Mouse (Mus musculus) embryo, embryonic 11 days (tissue): Measurements from ENCODE around the gene Vmn1r228.

Experiments used
- DNase-seq: peaks from one replicate; pipeline ENCODE4 v3.0.0-alpha.2; 2015

Vmn1r228 gene

DNA sequence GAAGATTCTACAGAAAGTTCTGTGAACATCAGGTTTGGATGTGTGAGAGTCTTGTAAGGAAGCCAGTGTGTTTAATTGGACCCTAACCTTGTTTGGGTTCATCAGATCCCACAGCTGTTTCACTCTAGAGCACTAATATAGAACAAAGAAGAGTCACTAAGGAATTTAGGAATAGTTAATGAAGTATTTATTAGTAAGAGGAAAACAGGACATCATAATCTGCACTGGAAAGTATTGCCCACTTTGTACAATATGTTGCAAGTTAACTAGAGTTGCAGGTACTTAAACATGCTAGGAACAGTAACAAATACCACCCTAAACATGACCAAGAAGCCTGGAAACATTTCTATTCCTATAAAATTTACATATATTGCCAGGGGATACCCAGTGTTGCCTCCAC lies at the start of gene Vmn1r228:
Gene Vmn1r228 (minus strand): TSS at position 101 of the 400 bp plus-strand sequence.
- no peak for DNase-seq

DNA sequence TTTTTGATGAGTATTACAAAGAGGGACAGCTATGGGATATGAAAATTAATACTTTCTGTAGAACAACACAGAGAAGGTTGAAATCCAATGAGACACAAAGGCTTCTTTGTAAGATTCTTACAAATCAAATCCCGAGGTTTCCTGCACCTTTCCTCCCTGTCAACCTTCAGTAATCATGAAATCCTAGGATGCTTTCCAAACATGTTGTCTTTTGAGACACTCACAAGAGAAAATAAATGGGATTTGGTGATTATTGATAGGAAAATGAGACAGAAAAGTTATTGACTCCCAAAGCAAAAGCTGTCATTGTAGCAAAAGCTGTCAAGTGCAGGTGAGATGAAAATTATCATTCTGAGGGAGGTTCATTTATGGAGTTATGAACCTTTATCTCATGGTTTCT lies 25.3 kb upstream of the Vmn1r228 start, which contains the start of gene Vmn1r229:
Gene Vmn1r229 (plus strand): TSS at position 301 of the 400 bp plus-strand sequence.
- no peak for DNase-seq

DNA sequence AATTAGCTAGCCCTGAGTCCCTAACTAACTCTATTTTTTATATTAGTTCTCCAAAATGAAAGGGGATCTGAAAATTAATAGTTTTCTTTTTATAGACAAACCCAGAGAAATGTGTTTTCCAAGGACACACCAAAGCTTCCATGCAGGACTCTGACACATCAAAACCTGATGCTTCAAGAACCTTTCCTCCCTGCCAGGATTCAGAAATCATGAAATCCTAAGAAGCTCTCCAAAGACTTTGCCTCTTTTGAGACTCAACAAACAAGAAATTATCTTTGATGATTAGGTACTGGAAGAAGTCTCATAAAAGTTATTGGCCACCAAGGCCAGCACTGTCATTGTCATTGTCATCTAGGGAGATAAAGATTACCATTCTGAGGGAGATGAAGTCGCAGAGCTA lies 56.4 kb downstream of the Vmn1r228 start, which contains the start of gene Vmn1r227:
Gene Vmn1r227 (plus strand): TSS at position 301 of the 400 bp plus-strand sequence.
- DNase-seq, result no peak
